ENCODE assay signal across 24 mouse cellular contexts in genomic region chr13:58896254-58896910, GRCm38 (mm10).
"Had no signal": no experiment of that assay in that cellular context is flagged by ENCODE, and none has a peak within 500 bp of the region (broad histone marks: within the 10 kb centered on the region; RNA-seq: fewer than 3 reads in every experiment).

No protein-coding gene starts in this region.

- H3K9ac ChIP-seq: heart, embryonic 13.5 days; heart, embryonic 15.5 days; hindbrain, embryonic 13.5 days; hindbrain, embryonic 15.5 days; limb, embryonic 12.5 days; liver, embryonic 13.5 days had no signal

- H3K4me1 ChIP-seq: heart, embryonic 13.5 days; heart, embryonic 15.5 days; hindbrain, embryonic 15.5 days; limb, embryonic 10.5 days; limb, embryonic 12.5 days; liver, embryonic 13.5 days had no signal

- ATAC-seq: forebrain, embryonic 16.5 days; hindbrain, postnatal 0 days had no signal

- H3K4me3 ChIP-seq: heart, adult 2 months; heart, embryonic 13.5 days; heart, embryonic 15.5 days; hindbrain, embryonic 13.5 days; hindbrain, embryonic 15.5 days; left cerebral cortex, adult 2 months; limb, embryonic 10.5 days; limb, embryonic 12.5 days; liver, embryonic 13.5 days had no signal

- H3K36me3 ChIP-seq: heart, embryonic 13.5 days; heart, embryonic 15.5 days; hindbrain, embryonic 15.5 days; limb, embryonic 10.5 days; limb, embryonic 12.5 days; liver, embryonic 13.5 days had no signal

- DNase-seq: gastrocnemius, postnatal 14 days; gastrocnemius, postnatal 36 days; heart, adult 11 months; heart, adult 2 months; heart, postnatal 14 days; heart, postnatal 36 days; kidney, adult 18-20 months; kidney, adult 8-10 months; kidney, postnatal 10 days; kidney, postnatal 25 days; kidney, postnatal 4 days; liver; liver, embryonic 13.5 days had no signal

- H3K4me2 ChIP-seq: heart, embryonic 11.5 days; heart, embryonic 13.5 days; heart, embryonic 15.5 days; hindbrain, embryonic 13.5 days; hindbrain, embryonic 15.5 days; limb, embryonic 12.5 days; liver, embryonic 11.5 days; liver, embryonic 13.5 days had no signal

- H3K27me3 ChIP-seq: heart, embryonic 13.5 days; heart, embryonic 15.5 days; hindbrain, embryonic 13.5 days; hindbrain, embryonic 15.5 days; limb, embryonic 12.5 days; liver, embryonic 13.5 days had no signal

- H3K9me3 ChIP-seq: heart, embryonic 15.5 days; hindbrain, embryonic 15.5 days; limb, embryonic 10.5 days had no signal

- H3K27ac ChIP-seq: heart, adult 2 months; heart, embryonic 13.5 days; heart, embryonic 15.5 days; hindbrain, embryonic 13.5 days; hindbrain, embryonic 15.5 days; hindbrain, postnatal 0 days; limb, embryonic 10.5 days; limb, embryonic 12.5 days; liver, embryonic 13.5 days had no signal
